Mouse (Mus musculus) C2C12 (cell line): ENCODE measurements around the gene Dnah8.

ENCODE experiments used
- CEBPB ChIP-seq: IDR thresholded peaks from one replicate; pipeline ENCODE4 v1.6.1; 2011; ENCODE audit warnings: low read depth, mild to moderate bottlenecking, control low read depth, moderate library complexity
- CTCF ChIP-seq: IDR thresholded peaks from one replicate; pipeline ENCODE4 v1.5.1; 2011; ENCODE audit not compliant: control insufficient read depth, insufficient read depth, insufficient read length
- MYOG ChIP-seq: IDR thresholded peaks from one replicate; pipeline ENCODE4 v1.6.1; 2011; ENCODE audit not compliant: control insufficient read depth, insufficient read length; ENCODE audit errors: extremely low read depth

DNA sequence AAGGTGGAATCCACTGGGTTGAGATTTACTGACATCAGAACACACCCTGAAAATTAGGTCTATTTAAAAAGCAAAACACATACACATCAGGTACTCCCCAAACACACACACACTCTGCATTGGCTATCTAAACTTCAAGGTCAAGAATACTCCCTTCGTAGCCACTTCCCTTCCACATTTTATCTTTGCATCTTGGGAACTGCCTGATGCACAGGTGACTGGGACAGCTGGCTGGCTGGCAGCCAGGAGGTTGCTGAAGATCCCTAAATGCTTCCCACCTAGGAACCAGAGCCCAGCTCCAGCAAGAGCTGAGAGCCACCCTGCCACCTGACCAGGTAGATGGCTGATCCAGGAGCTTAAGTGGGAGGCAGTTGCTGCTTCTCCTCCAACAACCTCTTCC, 212.9 kb downstream of the Dnah8 start:
- TF ChIP-seq MYOG (no peak), CTCF (no peak), CEBPB (no peak)
